Mouse (Mus musculus) liver, embryonic 13.5 days (tissue): ENCODE data around the gene Nup62. TPM values are rescaled to one million over a fixed set of nuclear protein-coding genes. Genes with fewer than 3 reads are reported as not detected.

Experiments used
- ATAC-seq: fragments of 200-750 bp; cut with Nextera tagmentation; 2 replicates; pipeline ENCODE4 v1.8.0; 2017; ENCODE audit warnings: low read depth, mild to moderate bottlenecking, moderate number of reproducible peaks, moderate library complexity
- DNase-seq: peaks from one replicate; pipeline ENCODE4 v3.0.0; 2022
- H3K27ac ChIP-seq: fragments of 300-500 bp; sonication (generic); 2 replicates; pipeline ENCODE4 v1.5.1; 2015; ENCODE audit warnings: moderate library complexity, mild to moderate bottlenecking, inconsistent platforms
- H3K27me3 ChIP-seq: fragments of 300-500 bp; sonication (generic); 2 replicates; pipeline ENCODE4 v1.6.1; 2015; ENCODE audit warnings: mild to moderate bottlenecking, inconsistent platforms
- H3K36me3 ChIP-seq: fragments of 300-500 bp; sonication (generic); 2 replicates; pipeline ENCODE4 v1.6.1; 2015; ENCODE audit warnings: mild to moderate bottlenecking, inconsistent platforms
- H3K4me1 ChIP-seq: fragments of 300-500 bp; sonication (generic); replicated peaks from 2 replicates; pipeline ENCODE4 v1.6.1; 2015; ENCODE audit warnings: inconsistent platforms
- H3K4me2 ChIP-seq: fragments of 300-500 bp; sonication (generic); 2 replicates; pipeline ENCODE4 v1.6.1; 2015; ENCODE audit warnings: inconsistent platforms, mild to moderate bottlenecking, moderate library complexity
- H3K4me3 ChIP-seq: fragments of 300-500 bp; sonication (generic); replicated peaks from 2 replicates; pipeline ENCODE4 v1.5.1; 2015; ENCODE audit warnings: mild to moderate bottlenecking, inconsistent platforms
- H3K9ac ChIP-seq: fragments of 300-500 bp; sonication (generic); 2 replicates; pipeline ENCODE4 v1.6.1; 2015; ENCODE audit warnings: mild to moderate bottlenecking, inconsistent platforms
- H3K9me3 ChIP-seq: fragments of 300-500 bp; sonication (generic); replicated peaks from 2 replicates; pipeline ENCODE4 v1.6.1; 2016; ENCODE audit warnings: inconsistent platforms
- WGBS: fragments of 180-500 bp; shearing (Covaris S2); methylation state at CpG from one replicate; pipeline ENCODE4 v1.1.7; 2015; ENCODE audit not compliant: insufficient replicate concordance; 5-methylcytosine and 5-hydroxymethylcytosine counted together
- polyA plus RNA-seq: library from polyadenylated mRNA; unstranded; fragments of >200 nt; fragmentation: Nextera tagmentation; extraction: Ambion mirVana; gene quantifications from 2 replicates; pipeline ENCODE4 v1.2.1, GENCODE M21; 2015

Nup62 gene
- polyA plus RNA-seq, 1 experiment from 2014 or later, result 60.8 TPM

DNA sequence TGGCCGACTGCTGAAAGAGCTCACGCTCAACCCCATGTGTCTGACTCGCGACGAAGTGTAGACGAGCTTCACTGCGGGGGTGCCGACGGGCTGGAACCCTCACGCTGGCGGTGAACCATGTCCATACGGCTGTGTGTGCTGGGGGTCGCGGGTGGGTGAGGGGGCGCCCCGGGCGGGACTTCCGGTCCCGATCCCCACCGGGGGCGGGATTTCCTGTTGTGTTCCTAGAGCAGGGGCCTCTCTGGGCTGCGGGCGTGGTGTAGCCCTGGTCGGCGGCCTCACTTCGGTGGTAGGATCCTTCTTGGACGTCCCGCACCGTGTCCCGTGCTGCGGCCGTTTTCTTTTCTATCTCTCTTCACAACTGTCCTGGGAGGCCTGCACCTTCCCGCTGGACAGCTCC lies 34.3 kb downstream of the Nup62 start:
- Histone ChIP-seq H3K27ac (peak overlapping the region; percentile 92), H3K36me3 (peaks cover 43% of the 10 kb centered on the region), H3K4me1 (peaks cover 57% of the 10 kb centered on the region), H3K9ac (peak overlapping the region; percentile 90), H3K27me3 (no peaks in the 10 kb centered on the region), H3K4me3 (peak overlapping the region; percentile 89), H3K4me2 (peak overlapping the region; percentile 97), H3K9me3 (no peaks in the 10 kb centered on the region)
- peak; percentile 47 for ATAC-seq
- WGBS, result under 1% methylated on average over 33 of the region's 33 CpGs
- peak; percentile 72 for DNase-seq

GRCm38 (mm10) chr7:44850789-44851624 lies 35.1 kb downstream of the Nup62 start:
- ATAC-seq (no peak), DNase-seq (no peak)
- Histone ChIP-seq H3K27ac (peak overlapping the region; percentile 92), H3K36me3 (peaks cover 35% of the 10 kb centered on the region), H3K9ac (peak overlapping the region; percentile 90), H3K4me3 (peak overlapping the region; percentile 89), H3K4me1 (peaks cover 66% of the 10 kb centered on the region), H3K9me3 (no peaks in the 10 kb centered on the region), H3K4me2 (peak overlapping the region; percentile 97), H3K27me3 (no peaks in the 10 kb centered on the region)
- 65% methylated on average over 8 of the region's 8 CpGs for whole genome bisulfite sequencing

- Histone ChIP-seq H3K4me1 (peaks cover 73% of the 10 kb centered on the region), H3K9ac (peak overlapping the region; percentile 90), H3K9me3 (no peaks in the 10 kb centered on the region), H3K36me3 (peaks cover 27% of the 10 kb centered on the region), H3K4me3 (peak overlapping the region; percentile 89; the same call in 1 of the 2 replicates), H3K4me2 (peak overlapping the region; percentile 97), H3K27ac (peak overlapping the region; percentile 99; the same call in 1 of the 2 replicates), H3K27me3 (no peaks in the 10 kb centered on the region)
- WGBS, result 84% methylated on average over 12 of the region's 12 CpGs
- ATAC-seq (no peak), DNase-seq (no peak)
These were observed 35.8 kb downstream of the Nup62 start for GRCm38 (mm10) chr7:44851625-44852234.

- WGBS, result 85% methylated on average over 36 of the region's 36 CpGs
- Histone ChIP-seq H3K27ac (peak overlapping the region; percentile 99), H3K4me1 (peaks cover 73% of the 10 kb centered on the region), H3K4me2 (peak overlapping the region; percentile 96; the same call in 1 of the 2 replicates), H3K27me3 (no peaks in the 10 kb centered on the region), H3K4me3 (peak overlapping the region; percentile 77; the same call in 1 of the 2 replicates), H3K9me3 (no peaks in the 10 kb centered on the region), H3K36me3 (peaks cover 25% of the 10 kb centered on the region), H3K9ac (0 out of 2 replicates have a peak overlapping the region, but pooled peaks have one; percentile 91)
- no peak for ATAC-seq
- DNase-seq, result no peak
These were observed 36.6 kb downstream of the Nup62 start for GRCm38 (mm10) chr7:44852259-44853027.

DNA sequence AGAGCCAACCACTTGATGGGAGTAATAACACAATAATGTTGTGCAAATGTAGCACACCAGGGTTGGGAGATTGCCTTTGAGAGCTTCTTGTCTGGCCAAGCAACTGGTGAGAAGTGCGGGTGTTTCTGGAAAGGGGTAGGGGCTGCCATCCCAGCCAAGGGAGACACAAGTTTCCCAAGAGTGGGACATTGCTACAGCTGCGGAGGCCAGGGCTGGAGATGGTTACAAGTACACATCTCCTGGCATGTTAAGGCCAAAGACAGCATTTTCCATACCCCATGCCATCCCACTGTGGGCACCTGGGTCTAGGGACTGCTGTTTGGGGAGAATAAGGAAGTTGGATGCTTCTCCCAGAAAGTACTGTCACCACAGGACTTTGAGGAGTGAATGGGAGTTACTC lies 37.2 kb downstream of the Nup62 start:
- Histone ChIP-seq H3K4me3 (peak overlapping the region; percentile 77), H3K4me1 (peaks cover 73% of the 10 kb centered on the region), H3K9ac (peak overlapping the region; percentile 91), H3K36me3 (peaks cover 25% of the 10 kb centered on the region), H3K9me3 (no peaks in the 10 kb centered on the region), H3K27ac (peak overlapping the region; percentile 99), H3K27me3 (no peaks in the 10 kb centered on the region), H3K4me2 (peak overlapping the region; percentile 96)
- DNase-seq (no peak), ATAC-seq (no peak)
- 86% methylated on average over 2 of the region's 2 CpGs for WGBS

DNA sequence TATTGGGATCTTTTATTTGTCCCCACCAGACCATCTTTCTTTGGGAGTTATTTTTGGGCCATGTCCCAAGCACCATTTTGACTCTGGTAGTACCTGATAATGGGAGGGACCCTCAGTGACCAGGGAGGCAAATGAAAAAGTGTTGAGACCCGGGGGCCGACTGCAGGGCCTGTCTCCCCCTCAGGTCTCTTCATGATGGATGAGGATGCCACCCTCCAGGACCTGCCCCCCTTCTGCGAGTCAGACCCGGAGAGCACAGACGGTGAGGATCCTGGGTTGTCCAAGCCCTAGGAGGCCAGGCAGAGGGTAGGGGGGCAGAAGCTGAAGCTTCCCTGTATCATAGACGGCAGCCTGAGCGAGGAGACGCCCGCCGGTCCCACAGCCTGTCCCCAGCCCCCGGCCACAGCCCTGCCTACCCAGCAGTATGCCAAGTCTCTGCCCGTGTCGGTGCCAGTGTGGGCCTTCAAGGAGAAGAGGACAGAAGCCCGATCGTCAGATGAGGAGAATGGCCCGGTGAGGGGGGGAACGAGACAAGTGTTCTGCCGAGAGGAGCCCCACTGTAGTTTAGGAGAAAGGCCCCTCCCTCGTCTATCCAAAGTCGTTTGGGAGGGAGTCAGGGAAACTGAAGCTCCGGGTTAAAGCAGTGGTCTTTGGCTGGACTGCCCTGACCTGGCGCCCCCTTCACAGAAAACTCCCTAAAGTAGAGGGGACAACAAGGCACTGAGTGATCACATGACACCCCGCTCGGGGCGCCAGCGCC lies 37.9 kb downstream of the Nup62 start:
- peak overlapping the region; percentile 96 for H3K4me2 ChIP-seq
- DNase-seq, result no peak
- peak; percentile 10 for ATAC-seq

GRCm38 (mm10) chr7:44854356-44855031 lies 38.6 kb downstream of the Nup62 start:
- ATAC-seq, result peak; percentile 75
- under 1% methylated on average over 45 of the region's 45 CpGs for WGBS
- H3K9ac ChIP-seq, result peak overlapping the region; percentile 91
- H3K4me2 ChIP-seq, result peak overlapping the region; percentile 96
- H3K27ac ChIP-seq, result peak overlapping the region; percentile 99
- H3K27me3 ChIP-seq, result no peaks in the 10 kb centered on the region
- H3K4me1 ChIP-seq, result peaks cover 84% of the 10 kb centered on the region
- H3K36me3 ChIP-seq, result peaks cover 29% of the 10 kb centered on the region
- H3K9me3 ChIP-seq, result no peaks in the 10 kb centered on the region
- H3K4me3 ChIP-seq, result peak overlapping the region; percentile 77
- peak; percentile 86 for DNase-seq

More for the DNA sequence above, 37.9 kb downstream of the Nup62 start:
- no peaks in the 10 kb centered on the region for H3K27me3 ChIP-seq
- no peaks in the 10 kb centered on the region for H3K9me3 ChIP-seq
- H3K4me1 ChIP-seq, result peaks cover 77% of the 10 kb centered on the region
- 17% methylated on average over 26 of the region's 26 CpGs for WGBS
- H3K36me3 ChIP-seq, result peaks cover 25% of the 10 kb centered on the region
- H3K27ac ChIP-seq, result peak overlapping the region; percentile 99
- peak overlapping the region; percentile 91 for H3K9ac ChIP-seq
- peak overlapping the region; percentile 77 for H3K4me3 ChIP-seq

- peaks cover 89% of the 10 kb centered on the region for H3K4me1 ChIP-seq
- H3K36me3 ChIP-seq, result peaks cover 34% of the 10 kb centered on the region
- ATAC-seq (no peak), DNase-seq (no peak)
- peak overlapping the region; percentile 77 for H3K4me3 ChIP-seq
- H3K4me2 ChIP-seq, result peak overlapping the region; percentile 96
- peak overlapping the region; percentile 99 for H3K27ac ChIP-seq
- no peaks in the 10 kb centered on the region for H3K27me3 ChIP-seq
- no peaks in the 10 kb centered on the region for H3K9me3 ChIP-seq
- 40% methylated on average over 10 of the region's 10 CpGs for WGBS
- peak overlapping the region; percentile 91 for H3K9ac ChIP-seq
These were observed 39.1 kb downstream of the Nup62 start for GRCm38 (mm10) chr7:44855036-44855435.

DNA sequence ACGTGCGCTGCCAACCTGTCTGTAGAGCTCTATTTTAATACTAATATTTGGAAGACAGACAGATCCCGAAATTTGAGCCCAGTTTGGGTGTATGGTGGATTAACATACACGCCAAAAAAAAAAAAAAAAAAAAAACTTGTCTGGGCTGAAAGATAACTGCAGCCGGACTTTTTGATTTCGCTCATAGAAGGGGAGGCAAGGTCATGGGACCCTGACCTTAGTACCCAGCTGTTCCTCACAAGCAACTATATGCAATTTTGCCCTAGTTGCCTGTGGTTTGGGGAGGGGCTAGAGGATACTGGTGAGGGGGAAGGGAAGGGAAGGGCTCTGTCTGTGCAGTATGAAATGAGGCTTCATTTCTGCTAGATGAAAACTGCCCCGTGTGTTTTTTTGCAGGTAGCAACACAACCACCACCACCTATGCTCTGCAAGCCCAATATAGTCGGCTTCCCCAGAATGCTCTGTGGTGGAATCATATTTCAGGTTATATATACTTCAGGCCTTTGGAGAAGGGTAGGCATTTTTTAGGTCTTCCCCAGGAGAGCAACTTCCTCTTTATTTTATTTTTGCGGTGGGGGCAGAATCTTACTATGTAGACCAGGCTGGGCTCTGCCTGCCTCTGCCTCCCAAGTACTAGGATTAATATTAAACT lies 40.5 kb downstream of the Nup62 start:
- H3K4me1 ChIP-seq, result peaks cover 90% of the 10 kb centered on the region
- H3K4me2 ChIP-seq, result peak overlapping the region; percentile 96
- 19% methylated on average over 9 of the region's 9 CpGs for WGBS
- DNase-seq, result no peak
- no peaks in the 10 kb centered on the region for H3K9me3 ChIP-seq
- no peak for ATAC-seq
- peak overlapping the region; percentile 99 for H3K27ac ChIP-seq
- peak overlapping the region; percentile 77 for H3K4me3 ChIP-seq
- H3K9ac ChIP-seq, result peak overlapping the region; percentile 91
- H3K27me3 ChIP-seq, result no peaks in the 10 kb centered on the region
- peaks cover 36% of the 10 kb centered on the region for H3K36me3 ChIP-seq
